Mouse (Mus musculus) c-Kit-positive CD71-positive TER-119-negative erythroid progenitor cells, embryonic 14.5 days (primary cell): Measurements from ENCODE around the gene Ghrh.

Source experiments
- DNase-seq: peaks from one replicate; pipeline ENCODE4 v3.0.0-alpha.2; 2013; ENCODE audit warnings: low read depth

Gene Ghrh

DNA sequence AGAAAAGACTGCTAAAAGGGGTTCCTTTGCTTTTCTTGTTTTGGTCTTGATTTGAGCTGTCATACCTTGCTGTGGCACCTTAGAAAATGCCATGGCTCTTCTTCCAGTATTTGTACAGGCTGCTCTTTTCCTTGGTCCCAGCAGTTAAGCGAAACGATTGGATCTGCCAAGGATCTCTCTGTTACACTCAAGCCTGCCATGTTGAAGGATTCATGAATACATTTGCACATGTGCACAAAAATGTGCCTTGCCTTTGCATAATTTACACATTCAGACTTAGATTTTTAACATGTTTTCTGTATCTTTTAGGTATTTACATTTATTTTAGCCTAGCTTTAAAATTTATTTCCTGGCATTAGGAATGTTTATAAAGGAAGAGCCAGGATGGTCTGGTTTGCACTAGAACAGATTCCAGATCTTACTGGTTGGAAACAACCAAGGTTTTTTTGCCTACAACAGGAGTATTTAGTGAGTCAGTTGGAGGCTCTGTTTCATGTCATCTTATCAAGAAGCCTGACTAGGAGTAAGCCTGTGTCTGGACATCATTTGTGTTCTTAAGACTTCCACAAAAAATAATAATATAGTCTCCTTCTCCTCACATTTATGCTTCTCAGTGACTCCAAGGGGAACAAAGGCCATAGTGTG lies 38.9 kb downstream of the Ghrh start:
- DNase-seq = no peak

- DNase-seq = no peak
Measured at GRCm38 (mm10) chr2:157307715-157308265, 39.5 kb downstream of the Ghrh start.

DNA sequence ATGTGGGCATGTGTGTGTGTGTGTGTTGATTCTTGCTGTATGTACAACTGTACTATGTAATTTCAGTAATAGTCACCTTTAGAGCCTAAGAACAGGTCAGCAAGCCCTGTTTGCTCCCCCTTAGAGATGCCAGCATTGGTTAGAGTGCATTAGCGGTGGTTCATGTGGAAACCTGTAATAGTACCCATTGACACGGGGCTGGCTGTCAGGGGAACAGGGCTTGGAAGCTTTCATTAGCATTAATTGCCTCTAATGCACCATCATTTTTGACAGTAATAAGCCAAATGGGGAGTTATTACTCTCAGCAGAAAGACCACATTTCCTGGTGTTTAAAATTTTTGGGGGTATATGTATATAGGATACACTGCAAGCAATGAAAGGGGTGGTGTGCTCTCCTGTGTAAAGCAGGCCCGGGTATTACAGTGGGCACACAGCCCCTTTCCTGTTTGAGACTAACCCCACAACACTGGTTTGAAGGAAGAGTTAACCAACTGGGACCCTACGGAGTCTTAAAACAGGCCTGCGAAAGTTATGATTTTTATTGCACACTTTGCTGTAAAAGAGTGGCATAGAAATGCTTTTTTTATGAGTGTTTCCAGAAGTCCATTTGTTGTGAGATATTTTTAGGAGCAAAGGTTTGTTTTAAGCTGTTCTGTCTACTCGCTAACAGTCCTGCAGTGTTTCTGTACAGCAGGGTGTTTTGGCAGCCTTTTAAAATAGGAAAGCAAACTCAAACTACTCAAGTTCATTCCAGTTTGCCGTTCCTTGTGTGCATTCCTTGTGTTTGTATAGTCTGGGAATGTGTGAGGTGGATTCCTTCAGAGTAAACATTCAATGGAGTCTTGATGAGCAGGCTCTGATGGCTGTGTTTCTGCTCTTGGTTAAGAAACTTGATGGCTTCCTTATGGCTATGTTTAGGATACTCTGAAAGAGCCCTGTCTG lies 40.9 kb downstream of the Ghrh start:
- no peak for DNase-seq

DNA sequence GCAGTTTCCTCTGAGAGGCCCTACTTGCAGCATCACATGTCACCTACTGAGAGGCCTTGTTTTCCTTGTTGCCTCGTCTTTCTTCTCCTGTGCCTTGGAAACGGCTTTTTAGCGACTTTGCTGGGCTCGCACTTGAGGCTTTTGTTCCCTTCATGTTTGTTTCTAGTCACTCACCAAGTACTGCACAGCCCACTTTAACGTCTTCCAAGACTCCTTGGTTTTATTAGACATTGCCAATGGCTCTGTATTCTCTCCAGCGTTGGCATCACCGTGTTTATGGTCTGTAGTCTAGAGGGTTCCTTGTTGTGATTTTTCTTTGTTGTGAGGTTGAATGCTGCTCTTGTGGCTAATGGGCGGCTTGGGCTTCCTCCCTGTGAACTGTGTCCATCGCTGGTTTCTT lies 44.2 kb downstream of the Ghrh start:
- DNase-seq = no peak

DNA sequence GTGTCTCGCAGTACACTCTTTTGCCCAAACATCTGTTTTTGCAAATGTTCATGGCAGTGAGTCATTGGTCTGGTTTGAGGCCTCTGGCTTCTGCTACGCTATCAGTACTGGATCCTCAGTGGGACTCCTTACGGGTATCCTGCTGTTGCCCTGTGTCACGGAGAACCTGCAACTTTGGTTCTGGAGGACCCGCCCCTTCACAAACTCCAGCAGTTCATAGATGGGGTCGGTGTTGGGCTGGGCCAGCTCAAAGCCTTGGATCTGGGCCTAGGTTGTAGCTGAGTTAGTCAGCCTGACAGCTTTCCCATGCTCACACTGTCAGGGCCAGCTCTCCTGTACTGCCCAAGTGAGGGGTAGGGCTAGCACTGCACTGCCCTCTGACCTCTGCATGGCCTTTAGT lies 47.3 kb downstream of the Ghrh start:
- no peak for DNase-seq

GRCm38 (mm10) chr2:157296105-157296689 lies 51.1 kb downstream of the Ghrh start:
- no peak for DNase-seq

- DNase-seq = peak; percentile 59
Measured at GRCm38 (mm10) chr2:157292093-157292492, 55.2 kb downstream of the Ghrh start.

- peak; percentile 33 for DNase-seq
Measured at GRCm38 (mm10) chr2:157288996-157289395, 58.3 kb downstream of the Ghrh start.

DNA sequence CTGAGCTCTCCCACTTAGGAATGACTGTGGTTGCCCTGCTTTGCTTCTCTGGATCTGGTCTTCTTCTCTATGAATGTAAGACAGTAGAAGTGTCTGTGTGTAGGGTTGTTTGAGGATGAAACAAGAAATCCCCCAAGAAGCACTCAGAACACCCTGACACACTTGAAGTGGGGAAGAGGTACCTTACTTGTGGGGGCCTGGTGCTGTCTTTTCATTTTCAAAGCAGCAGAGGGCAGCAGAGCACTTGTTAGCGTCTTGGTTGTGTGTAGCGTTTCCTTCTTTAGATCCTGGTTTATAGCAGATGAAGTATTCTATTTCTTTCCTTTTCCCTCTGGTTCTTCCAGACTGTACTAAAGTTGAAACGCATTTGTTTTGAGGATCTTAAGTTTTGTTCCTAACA lies 59.8 kb downstream of the Ghrh start:
- peak; percentile 59 for DNase-seq

DNA sequence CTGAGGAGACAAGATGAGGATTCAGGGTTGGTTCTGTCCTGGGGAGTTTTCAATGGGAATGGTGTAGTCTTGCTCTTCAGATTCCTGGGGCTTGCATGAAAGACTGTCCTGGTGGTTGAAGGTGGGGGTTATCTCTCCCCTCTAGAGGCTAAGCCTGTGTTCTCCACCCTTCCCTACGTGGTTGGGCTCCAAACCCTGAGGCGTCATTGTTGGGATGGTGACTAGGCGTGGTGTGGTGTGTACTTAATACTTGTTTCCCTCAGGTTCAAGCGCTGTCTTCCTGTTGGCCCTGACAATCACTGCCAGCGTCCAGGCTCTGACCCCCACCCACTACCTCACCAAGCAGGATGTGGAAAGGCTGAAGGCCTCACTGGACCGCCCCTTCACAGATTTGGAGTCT lies 64.0 kb downstream of the Ghrh start:
- no peak for DNase-seq
